Mouse (Mus musculus): ENCODE measurements around the gene Bglap2.
"Not testable (repeated sequence)": the region's sequence is repeated elsewhere in the genome, so short reads cannot be mapped to it uniquely, and the experiment has no call there.

- TF ChIP-seq CTCF (conservative IDR thresholded peaks at IDR 0.05 in 1 of 2, IDR thresholded peaks at IDR 0.05 in 1 of 2; ENCODE audit: low read depth in 2 of 2, low read length in 2 of 2); ZMIZ1 (IDR thresholded peaks at IDR 0.05; ENCODE audit: low read depth, low read length); EP300 (IDR thresholded peaks at IDR 0.05; ENCODE audit: low read length); POLR2AphosphoS2 (IDR thresholded peaks at IDR 0.05; ENCODE audit: low read depth, low read length); MAFK (IDR thresholded peaks at IDR 0.05; ENCODE audit: insufficient replicate concordance, low read length); PAX5 (IDR thresholded peaks at IDR 0.05; ENCODE audit: low read length); POLR2A (IDR thresholded peaks at IDR 0.05; ENCODE audit: low read depth, low read length); UBTF (IDR thresholded peaks at IDR 0.05; ENCODE audit: low read depth, low read length); HCFC1 (IDR thresholded peaks at IDR 0.05; ENCODE audit: low read depth, low read length); USF2 (conservative IDR thresholded peaks at IDR 0.05; ENCODE audit: low read depth, low read length): not testable (repeated sequence)
These were observed 11.6 kb downstream of the Bglap2 start for GRCm38 (mm10) chr3:88366830-88367428.
